In genomic region chr13:23581408-23582218, GRCm38 (mm10) we compare ENCODE assay signal across 8 mouse cellular contexts. TPM values are rescaled to one million over a fixed set of nuclear protein-coding genes. Genes with fewer than 3 reads are reported as not detected.
DNase-seq lines count a peak whose midpoint lies in the region; ATAC-seq and TF ChIP-seq lines count a peak whose summit lies in the region.

Gene Hist1h4d (plus strand): TSS chr13:23581598.

- peak within 1 kb of the TSS; percentile 82 for H3K9ac ChIP-seq in heart, embryonic 14.5 days (ENCODE audit: low read length)
- peak within 1 kb of the TSS; percentile 87 for H3K9ac ChIP-seq in liver, embryonic 14.5 days (replicated peaks)
- H3K9ac ChIP-seq in neural tube, embryonic 11.5 days (ENCODE audit: low read length): peak within 1 kb of the TSS; percentile 66
- peak within 1 kb of the TSS; percentile 66 for H3K9ac ChIP-seq in stomach, postnatal 0 days (ENCODE audit: low read length)

- H3K9me3 ChIP-seq in heart, embryonic 14.5 days (ENCODE audit: control insufficient read depth, low read length): no peaks in the 10 kb centered on the region
- no peaks in the 10 kb centered on the region for H3K9me3 ChIP-seq in liver, embryonic 14.5 days (ENCODE audit: control insufficient read depth, low read length)
- H3K9me3 ChIP-seq in neural tube, embryonic 11.5 days (ENCODE audit: control insufficient read depth, low read length): no peaks in the 10 kb centered on the region
- no peaks in the 10 kb centered on the region for H3K9me3 ChIP-seq in stomach, postnatal 0 days (ENCODE audit: control insufficient read depth, low read length)

- peak within 1 kb of the TSS; percentile 78 to 79 for H3K27ac ChIP-seq in heart, embryonic 14.5 days (replicated peaks in 1 of 2; ENCODE audit: control insufficient read depth in 1 of 2, insufficient read depth in 1 of 2, low read depth in 2 of 2, low read length in 2 of 2)
- H3K27ac ChIP-seq in liver, embryonic 14.5 days: peak within 1 kb of the TSS; percentile 88
- peak within 1 kb of the TSS; percentile 87 for H3K27ac ChIP-seq in neural tube, embryonic 11.5 days (ENCODE audit: low read depth, low read length)
- peak within 1 kb of the TSS; percentile 65 for H3K27ac ChIP-seq in stomach, postnatal 0 days (replicated peaks)

- WGBS in heart, embryonic 14.5 days: under 1% methylated on average over 42 of the region's 43 CpGs
- under 1% methylated on average over 43 of the region's 43 CpGs for WGBS in liver, embryonic 14.5 days (ENCODE audit: insufficient replicate concordance)
- WGBS in neural tube, embryonic 11.5 days: under 1% methylated on average over 43 of the region's 43 CpGs
- under 1% methylated on average over 43 of the region's 43 CpGs for WGBS in stomach, postnatal 0 days

- H3K4me2 ChIP-seq in heart, embryonic 14.5 days (ENCODE audit: low read length): peak within 1 kb of the TSS; percentile 85
- H3K4me2 ChIP-seq in liver, embryonic 14.5 days (ENCODE audit: low read depth): peak within 1 kb of the TSS; percentile 94
- H3K4me2 ChIP-seq in neural tube, embryonic 11.5 days (ENCODE audit: low read depth): peak within 1 kb of the TSS; percentile 83
- peak within 1 kb of the TSS; percentile 63 for H3K4me2 ChIP-seq in stomach, postnatal 0 days (replicated peaks; ENCODE audit: low read depth)

- no peaks in the 10 kb centered on the region for H3K36me3 ChIP-seq in heart, embryonic 14.5 days (ENCODE audit: control insufficient read depth, insufficient read depth, low read length)
- no peaks in the 10 kb centered on the region for H3K36me3 ChIP-seq in liver, embryonic 14.5 days (replicated peaks; ENCODE audit: control insufficient read depth, insufficient read depth, low read depth)
- no peaks in the 10 kb centered on the region for H3K36me3 ChIP-seq in neural tube, embryonic 11.5 days (ENCODE audit: control insufficient read depth, insufficient read depth, low read length)
- H3K36me3 ChIP-seq in stomach, postnatal 0 days (ENCODE audit: control insufficient read depth, insufficient read depth, low read length): no peaks in the 10 kb centered on the region

- peak; percentile 92 for TF ChIP-seq EP300 in liver, embryonic 14.5 days (IDR thresholded peaks at IDR 0.05; ENCODE audit: low read depth)
- peak; percentile 91 for TF ChIP-seq EP300 in stomach, postnatal 0 days (optimal IDR thresholded peaks at IDR 0.05)

- ATAC-seq in heart, embryonic 14.5 days (ENCODE audit: insufficient number of reproducible peaks, insufficient read depth, low FRiP score, low read depth): peak; percentile 80
- peak; percentile 82 for ATAC-seq in liver, embryonic 14.5 days (ENCODE audit: insufficient read depth)
- peak; percentile 82 for ATAC-seq in neural tube, embryonic 11.5 days (ENCODE audit: insufficient read depth, low FRiP score, low TSS enrichment)
- ATAC-seq in stomach, postnatal 0 days (ENCODE audit: low FRiP score, low TSS enrichment): peak; percentile 88

- H3K4me3 ChIP-seq in heart, embryonic 14.5 days (ENCODE audit: control insufficient read depth in 1 of 2, insufficient read depth in 1 of 2, low read depth in 1 of 2, low read length in 2 of 2): peak within 1 kb of the TSS; percentile 50 to 58
- H3K4me3 ChIP-seq in liver, embryonic 14.5 days (ENCODE audit: insufficient read depth in 1 of 2, low read depth in 2 of 2, low read length in 2 of 2): peak within 1 kb of the TSS; percentile 44 to 55
- H3K4me3 ChIP-seq in neural tube, embryonic 11.5 days (ENCODE audit: low read depth, low read length): peak within 1 kb of the TSS; percentile 46
- peak within 1 kb of the TSS; percentile 46 for H3K4me3 ChIP-seq in stomach, postnatal 0 days (ENCODE audit: low read depth, low read length)

- H3K4me1 ChIP-seq in heart, embryonic 14.5 days (ENCODE audit: control insufficient read depth in 2 of 2, insufficient read depth in 2 of 2, low read length in 2 of 2): peaks cover 4 to 19% of the 10 kb centered on the region in 2 experiments
- H3K4me1 ChIP-seq in liver, embryonic 14.5 days (replicated peaks; ENCODE audit: control insufficient read depth in 2 of 2, insufficient read depth in 2 of 2, low read length in 1 of 2): peaks cover 35 to 36% of the 10 kb centered on the region in 2 experiments
- peaks cover 20% of the 10 kb centered on the region for H3K4me1 ChIP-seq in neural tube, embryonic 11.5 days (ENCODE audit: control insufficient read depth, insufficient read depth, low read length)
- 0 out of 2 replicates have a peak, but pooled peaks cover 2% of the 10 kb centered on the region for H3K4me1 ChIP-seq in stomach, postnatal 0 days (replicated peaks; ENCODE audit: control insufficient read depth, insufficient read depth)

- no peaks in the 10 kb centered on the region for H3K27me3 ChIP-seq in heart, embryonic 14.5 days (ENCODE audit: control insufficient read depth, insufficient read depth, low read length)
- H3K27me3 ChIP-seq in liver, embryonic 14.5 days (ENCODE audit: control insufficient read depth, insufficient read depth, low read length): no peaks in the 10 kb centered on the region
- no peaks in the 10 kb centered on the region for H3K27me3 ChIP-seq in neural tube, embryonic 11.5 days (ENCODE audit: control insufficient read depth, insufficient read depth, low read length)
- no peaks in the 10 kb centered on the region for H3K27me3 ChIP-seq in stomach, postnatal 0 days (ENCODE audit: control insufficient read depth, insufficient read depth, low read length)

- TF ChIP-seq CTCF in liver, embryonic 14.5 days (IDR thresholded peaks at IDR 0.05; ENCODE audit: low read depth): 0 out of 2 replicates have a peak, but pooled peaks have one; percentile 7
- no peak for TF ChIP-seq CTCF in stomach, postnatal 0 days (IDR thresholded peaks at IDR 0.05; ENCODE audit: low read depth)

- DNase-seq in CD4-positive, CD25-positive, alpha-beta regulatory T cell, adult 2 months (ENCODE audit: low read depth, low spot score): peak; percentile 93
- DNase-seq in c-Kit-negative CD71-positive TER-119-positive erythroid progenitor cells, embryonic 14.5 days (ENCODE audit: low read depth, low spot score): peak; percentile 95
- peak; percentile 96 for DNase-seq in fibroblast of lung, adult 2 months (ENCODE audit: low read depth)
- DNase-seq in kidney, postnatal 25 days: peak; percentile 96
- DNase-seq in liver, embryonic 14.5 days (ENCODE audit: low read depth in 3 of 3, low spot score in 3 of 3): peak; percentile 95 to 97 (median 95)
- peak; percentile 94 for DNase-seq in neural tube, embryonic 11.5 days (ENCODE audit: low spot score)
- DNase-seq in stomach, postnatal 0 days (ENCODE audit: low spot score): peak; percentile 93

RNA-seq across cellular contexts. Expression of gene Hist1h4d, which starts in this region (rescaled TPM):
- 38.6 and 49.0 TPM in 2 replicates for polyA plus RNA-seq in heart, embryonic 14.5 days (2014; fragmentation: Nextera tagmentation; extraction: Ambion mirVana)
- polyA plus RNA-seq in liver, embryonic 14.5 days (2012; rRNA removed): 8.6 and 12.8 TPM in 2 replicates
- 152 and 155 TPM in 2 replicates for polyA plus RNA-seq in liver, embryonic 14.5 days (2014; fragmentation: Nextera tagmentation; extraction: Ambion mirVana)
- 89.4 and 91.9 TPM in 2 replicates for polyA plus RNA-seq in neural tube, embryonic 11.5 days (2014; fragmentation: Nextera tagmentation; extraction: Ambion mirVana)
- polyA plus RNA-seq in stomach, postnatal 0 days (2015; fragmentation: Nextera tagmentation; extraction: Ambion mirVana): 32.0 and 48.7 TPM in 2 replicates

Comparison
In these comparisons a context has a peak if more than half of its experiments do, and no peak if none do; other contexts are left out.
1. Peak in every context shown above with its lines: DNase-seq, ATAC-seq, H3K4me3 ChIP-seq and H3K27ac ChIP-seq.